Mouse (Mus musculus): Measurements from ENCODE around the gene Cdh23. TPM values are rescaled to one million over a fixed set of nuclear protein-coding genes. Genes with fewer than 3 reads are reported as not detected.

Cdh23 gene
- 0.13 to 1.5 TPM (median 1.0 TPM) in 3 of 4 replicates, not detected in the other for total RNA-seq (2023; ENCODE audit: inconsistent age)

GRCm38 (mm10) chr10:60696390-60696789 lies at the start of gene Cdh23:
Gene Cdh23 (minus strand): TSS chr10:60696490.

GRCm38 (mm10) chr10:60399449-60399848 lies 296.8 kb downstream of the Cdh23 start, which contains the start of gene Gm17455:
Gene Gm17455 (plus strand): TSS chr10:60399726.

GRCm38 (mm10) chr10:60346701-60347405 lies 349.4 kb downstream of the Cdh23 start, which contains the start of gene Vsir:
Gene Vsir (plus strand): TSS chr10:60346851.

GRCm38 (mm10) chr10:60277207-60278005 lies 418.9 kb downstream of the Cdh23 start, which contains the start of gene Psap:
Gene Psap (plus strand): TSS chr10:60277627.

Other genes starting within 250 kb of the Cdh23 start
- gene Slc29a3, start 56.3 kb upstream of the Cdh23 start, total RNA-seq (2023; ENCODE audit: inconsistent age), result 23.2 to 25.7 TPM (median 25.2 TPM) in 4 replicates
- gene Unc5b, start 135.1 kb upstream of the Cdh23 start, total RNA-seq (2023; ENCODE audit: inconsistent age), result not detected in 4 replicates